Mouse (Mus musculus) kidney, postnatal 0 days (tissue): Measurements from ENCODE around the gene Mymx. TPM values are rescaled to one million over a fixed set of nuclear protein-coding genes. Genes with fewer than 3 reads are reported as not detected.

Experiments used
- ATAC-seq: fragments of 200-750 bp; cut with Nextera tagmentation; replicated peaks from 2 replicates; pipeline ENCODE4 v1.8.0; 2017; ENCODE audit warnings: low read depth, moderate number of reproducible peaks, moderate TSS enrichment, moderate library complexity; ENCODE audit not compliant: low FRiP score
- DNase-seq: peaks from one replicate; pipeline ENCODE4 v3.0.0-alpha.2; 2016; ENCODE audit warnings: low spot score
- H3K27ac ChIP-seq: fragments of 300-500 bp; sonication (generic); 2 replicates; pipeline ENCODE4 v1.5.1; 2014; ENCODE audit warnings: mild to moderate bottlenecking
- H3K27me3 ChIP-seq: fragments of 300-500 bp; sonication (generic); 2 replicates; pipeline ENCODE4 v1.6.1; 2014; ENCODE audit warnings: low read length, mixed read lengths; ENCODE audit not compliant: insufficient read depth
- H3K36me3 ChIP-seq: fragments of 300-500 bp; sonication (generic); 2 replicates; pipeline ENCODE4 v1.6.1; 2014; ENCODE audit warnings: low read length, mixed read lengths; ENCODE audit not compliant: insufficient read depth
- H3K4me1 ChIP-seq: fragments of 300-500 bp; sonication (generic); replicated peaks from 2 replicates; pipeline ENCODE4 v1.6.1; 2014; ENCODE audit warnings: antibody characterized with exemption, low read length, mixed read lengths; ENCODE audit not compliant: insufficient read depth
- H3K4me2 ChIP-seq: fragments of 300-500 bp; sonication (generic); 2 replicates; pipeline ENCODE4 v1.6.1; 2014; ENCODE audit warnings: mild to moderate bottlenecking, low read length, moderate library complexity, mixed read lengths
- H3K4me3 ChIP-seq: fragments of 300-500 bp; sonication (generic); replicated peaks from 2 replicates; pipeline ENCODE4 v1.5.1; 2014; ENCODE audit warnings: low read depth, low read length
- H3K9ac ChIP-seq: fragments of 300-500 bp; sonication (generic); 2 replicates; pipeline ENCODE4 v1.6.1; 2014; ENCODE audit warnings: low read depth, low read length
- H3K9me3 ChIP-seq: fragments of 300-500 bp; sonication (generic); replicated peaks from 2 replicates; pipeline ENCODE4 v1.6.1; 2016; ENCODE audit warnings: low read length, inconsistent platforms, mixed read lengths
- CTCF ChIP-seq: IDR thresholded peaks from 2 replicates; pipeline ENCODE4 v1.5.1; 2016; ENCODE audit warnings: antibody characterized with exemption, low read depth, mild to moderate bottlenecking, moderate library complexity
- WGBS: fragments of 180-500 bp; shearing (Covaris S2); extraction: QIAGEN DNeasy Blood & Tissue Kit; methylation state at CpG from one replicate; pipeline ENCODE4 v1.1.7; 2014; 5-methylcytosine and 5-hydroxymethylcytosine counted together
- polyA plus RNA-seq: library from polyadenylated mRNA; unstranded; fragments of >200 nt; fragmentation: Nextera tagmentation; extraction: Ambion mirVana; gene quantifications from 2 replicates; pipeline ENCODE4 v1.2.1, GENCODE M21; 2015

Mymx gene
- polyA plus RNA-seq, 1 experiment from 2014 or later = 18.4 TPM

DNA sequence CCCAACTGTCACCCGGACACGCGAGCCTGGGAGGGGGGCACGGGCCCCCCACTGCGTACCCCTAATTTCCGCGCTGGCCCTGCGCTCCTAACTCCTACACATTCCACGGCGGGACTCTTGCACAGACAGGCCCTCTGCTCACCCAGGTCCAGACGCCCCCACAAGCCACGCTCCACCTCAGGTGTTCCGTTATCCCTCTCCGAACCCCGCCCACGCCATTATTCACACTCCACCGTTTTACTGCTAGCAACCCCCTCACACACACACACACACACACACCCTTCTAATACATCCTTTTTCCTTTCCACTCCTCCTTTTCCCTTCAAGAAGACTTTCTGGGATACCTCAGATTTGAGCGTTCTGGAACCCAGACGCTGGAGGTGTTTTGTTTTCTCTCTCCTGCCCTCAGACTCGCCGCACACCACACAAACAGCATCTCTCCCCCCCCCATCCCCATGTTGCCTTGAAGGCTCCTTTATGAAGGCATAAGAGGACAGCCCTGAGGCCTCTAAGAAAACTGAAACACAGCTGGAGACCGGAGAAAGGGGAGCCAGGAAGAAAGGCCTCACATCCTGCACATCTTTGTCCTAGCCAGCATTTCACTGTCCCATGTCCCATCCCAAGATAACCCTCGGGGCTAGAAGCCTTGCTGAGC, 6.0 kb downstream of the Mymx start:
- no peak for DNase-seq
- peak overlapping the region; percentile 3; the same call in 1 of the 2 replicates for H3K27ac ChIP-seq

DNA sequence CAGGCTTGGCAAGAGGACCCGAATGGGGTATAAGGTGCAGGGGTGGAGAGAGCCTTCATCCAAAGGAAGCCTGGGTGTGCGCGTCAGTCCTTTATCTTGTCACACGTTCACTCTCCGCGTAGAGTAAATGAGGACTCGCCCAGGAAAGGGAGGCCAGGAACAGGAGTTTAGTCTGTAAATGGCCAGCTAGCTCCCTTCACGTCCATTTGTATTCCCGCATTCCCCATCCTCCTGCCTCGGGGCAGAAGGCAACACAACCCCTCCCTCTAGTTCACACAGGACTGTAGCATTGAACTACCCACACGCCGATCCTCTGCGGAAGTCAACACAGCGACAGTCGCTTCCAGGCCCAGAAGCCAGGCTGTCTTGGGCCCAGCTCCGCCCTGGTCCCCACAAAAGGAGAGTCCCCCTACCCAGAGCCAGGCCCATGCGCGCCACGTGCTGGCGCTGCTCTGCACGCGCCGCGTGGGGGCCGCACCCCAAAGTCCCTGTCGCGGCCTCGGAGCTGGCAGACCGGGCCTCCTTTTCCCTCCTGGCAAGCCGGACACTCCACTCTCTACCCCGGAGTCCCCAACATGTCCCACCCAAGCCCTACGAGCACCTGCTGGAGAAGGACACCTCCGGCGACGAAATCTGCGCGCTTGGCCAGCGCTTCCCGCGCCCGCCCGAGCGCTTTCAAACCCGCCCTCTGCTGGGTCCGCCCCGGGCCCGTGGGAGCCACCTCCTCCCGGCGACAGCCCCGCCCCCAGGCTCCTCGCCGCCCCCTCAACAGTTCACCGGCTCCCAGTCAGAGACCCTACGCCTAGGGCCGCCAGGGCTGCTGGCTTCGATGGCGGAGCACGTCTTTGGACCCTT, 6.8 kb downstream of the Mymx start:
- Histone ChIP-seq H3K27me3 (no peaks in the 10 kb centered on the region), H3K36me3 (no peaks in the 10 kb centered on the region), H3K9ac (peak overlapping the region; percentile 67), H3K4me1 (peaks cover 50% of the 10 kb centered on the region), H3K4me3 (peak overlapping the region; percentile 57), H3K9me3 (no peaks in the 10 kb centered on the region), H3K4me2 (peak overlapping the region; percentile 98), H3K27ac (peak overlapping the region; percentile 31; the same call in 1 of the 2 replicates)
- 0 out of 2 replicates have a peak, but pooled peaks have one; percentile 2 for TF ChIP-seq CTCF
- ATAC-seq (peak; percentile 61), DNase-seq (peak; percentile 83)
- WGBS = 1% methylated on average over 55 of the region's 58 CpGs

More for the DNA sequence above, 6.0 kb downstream of the Mymx start:
- peak overlapping the region; percentile 98 for H3K4me2 ChIP-seq
- peaks cover 50% of the 10 kb centered on the region for H3K4me1 ChIP-seq
- no peak for TF ChIP-seq CTCF
- H3K27me3 ChIP-seq = no peaks in the 10 kb centered on the region
- no peaks in the 10 kb centered on the region for H3K9me3 ChIP-seq
- no peaks in the 10 kb centered on the region for H3K36me3 ChIP-seq
- ATAC-seq = peak; percentile 27
- WGBS = 6% methylated on average over 23 of the region's 23 CpGs
- H3K9ac ChIP-seq = peak overlapping the region; percentile 67
- H3K4me3 ChIP-seq = peak overlapping the region; percentile 57

DNA sequence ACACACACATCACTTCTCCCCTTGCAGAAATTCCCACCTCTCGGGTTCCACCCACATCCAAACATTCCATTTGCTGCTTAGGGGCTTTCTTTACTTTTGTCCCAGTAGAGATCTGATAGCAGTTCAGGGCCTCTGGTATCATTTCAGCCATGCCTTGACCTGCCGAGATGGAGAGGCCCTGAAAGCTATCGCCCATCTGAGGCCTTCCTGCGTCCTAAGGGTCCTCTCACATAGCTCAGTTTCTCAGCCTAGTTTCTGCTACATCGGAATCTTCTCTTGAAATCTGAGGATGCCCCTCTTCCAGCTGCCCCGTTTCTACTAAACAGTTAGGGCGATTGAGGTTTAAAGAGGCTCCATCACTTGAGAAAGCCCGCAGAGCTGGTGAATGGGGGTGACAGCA, 7.7 kb downstream of the Mymx start:
- H3K4me1 ChIP-seq = peaks cover 47% of the 10 kb centered on the region
- H3K4me3 ChIP-seq = peak overlapping the region; percentile 57
- 43% methylated on average over 8 of the region's 8 CpGs for WGBS
- H3K36me3 ChIP-seq = 0 out of 2 replicates have a peak, but pooled peaks cover 6% of the 10 kb centered on the region
- H3K27ac ChIP-seq = no peak overlapping the region
- TF ChIP-seq CTCF = no peak
- no peaks in the 10 kb centered on the region for H3K27me3 ChIP-seq
- H3K4me2 ChIP-seq = peak overlapping the region; percentile 98
- H3K9ac ChIP-seq = 0 out of 2 replicates have a peak overlapping the region, but pooled peaks have one; percentile 37
- H3K9me3 ChIP-seq = no peaks in the 10 kb centered on the region
- ATAC-seq (no peak), DNase-seq (no peak)

DNA sequence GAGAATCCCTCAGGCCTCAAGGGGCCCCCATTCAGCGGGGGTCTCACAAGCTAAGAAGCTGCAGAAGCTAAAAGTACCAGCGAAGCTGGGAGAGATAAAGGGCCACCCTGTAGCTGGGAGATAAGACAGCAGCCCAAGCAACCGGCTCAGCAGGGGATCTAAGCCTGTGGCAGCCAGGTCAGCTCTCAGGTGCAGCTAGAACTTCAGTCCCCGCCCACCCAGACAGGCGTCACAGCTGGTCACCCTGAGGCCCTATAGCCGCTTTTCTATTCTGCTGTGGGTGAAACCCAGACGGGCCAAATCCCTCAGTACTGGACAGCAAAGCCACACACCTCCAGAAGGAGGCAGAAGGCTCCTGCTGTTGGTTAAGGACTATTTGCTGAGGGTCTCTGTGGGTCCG, 8.4 kb downstream of the Mymx start:
- 0 out of 2 replicates have a peak overlapping the region, but pooled peaks have one; percentile 4 for H3K4me3 ChIP-seq
- ATAC-seq (no peak), DNase-seq (no peak)
- peaks cover 46% of the 10 kb centered on the region for H3K4me1 ChIP-seq
- H3K4me2 ChIP-seq = peak overlapping the region; percentile 98
- peak; percentile 42; the same call in 1 of the 2 replicates for TF ChIP-seq CTCF
- no peaks in the 10 kb centered on the region for H3K27me3 ChIP-seq
- WGBS = 47% methylated on average over 8 of the region's 8 CpGs
- peak overlapping the region; percentile 28 for H3K9ac ChIP-seq
- peak overlapping the region; percentile 70; the same call in 1 of the 2 replicates for H3K27ac ChIP-seq
- no peaks in the 10 kb centered on the region for H3K9me3 ChIP-seq
- 0 out of 2 replicates have a peak, but pooled peaks cover 6% of the 10 kb centered on the region for H3K36me3 ChIP-seq

DNA sequence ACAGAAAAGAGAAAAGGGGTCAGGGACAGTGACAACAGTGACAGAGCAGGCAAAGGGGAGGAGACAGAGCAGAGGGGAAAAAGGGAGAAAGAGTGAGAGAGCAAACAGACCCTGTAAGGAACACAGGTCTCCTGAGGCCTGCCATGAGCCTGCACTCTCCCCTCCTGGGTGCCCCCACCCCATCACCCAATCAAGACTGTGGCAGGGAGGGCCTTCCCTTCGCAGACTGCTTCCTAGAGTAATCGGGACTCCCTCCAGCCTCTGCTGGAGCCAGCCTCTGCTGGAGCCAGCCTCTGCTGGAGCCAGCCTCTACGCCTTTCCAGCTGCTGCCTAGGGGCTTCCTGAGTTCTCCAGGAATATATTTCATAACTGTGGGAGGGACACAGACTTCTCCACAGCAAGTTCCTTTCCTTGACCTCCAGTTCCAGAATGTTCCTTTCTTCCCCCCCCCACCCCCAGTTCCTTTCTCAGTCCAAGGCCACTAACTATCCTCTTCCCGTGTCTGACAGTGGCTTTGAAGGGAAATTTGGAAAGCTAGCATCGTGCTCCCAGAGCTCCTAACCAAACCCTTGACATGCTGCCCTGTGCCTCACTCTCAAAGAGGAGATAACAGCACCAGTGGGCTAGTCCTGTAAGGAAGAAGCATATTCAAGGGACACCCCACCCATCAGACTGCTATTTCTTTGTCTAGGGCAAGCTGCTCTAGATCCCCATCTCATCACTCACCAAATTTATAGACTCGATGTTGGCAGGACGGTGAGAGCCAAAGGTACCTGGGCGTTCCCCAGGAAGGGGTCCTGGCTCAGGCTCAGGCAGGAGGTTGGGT, 9.1 kb downstream of the Mymx start:
- DNase-seq (peak; percentile 64), ATAC-seq (no peak)
- 47% methylated on average over 8 of the region's 8 CpGs for WGBS
- H3K9me3 ChIP-seq = no peaks in the 10 kb centered on the region
- H3K27me3 ChIP-seq = no peaks in the 10 kb centered on the region
- 0 out of 2 replicates have a peak, but pooled peaks cover 6% of the 10 kb centered on the region for H3K36me3 ChIP-seq
- peaks cover 46% of the 10 kb centered on the region for H3K4me1 ChIP-seq
- H3K27ac ChIP-seq = peak overlapping the region; percentile 70
- 0 out of 2 replicates have a peak overlapping the region, but pooled peaks have one; percentile 4 for H3K4me3 ChIP-seq
- peak overlapping the region; percentile 98 for H3K4me2 ChIP-seq
- peak overlapping the region; percentile 28 for H3K9ac ChIP-seq
- no peak for TF ChIP-seq CTCF
